Mouse (Mus musculus) neural tube, embryonic 12.5 days (tissue): Measurements from ENCODE around the gene Gna11. TPM values are rescaled to one million over a fixed set of nuclear protein-coding genes. Genes with fewer than 3 reads are reported as not detected.

Experiments
- ATAC-seq: fragments of 200-750 bp; cut with Nextera tagmentation; 2 replicates; pipeline ENCODE4 v1.8.0; 2017; ENCODE audit warnings: low read depth, mild to moderate bottlenecking, moderate TSS enrichment, moderate library complexity; ENCODE audit not compliant: low FRiP score
- H3K27ac ChIP-seq: fragments of 300-500 bp; sonication (generic); 2 replicates; pipeline ENCODE4 v1.5.1; 2016
- H3K27me3 ChIP-seq: fragments of 300-500 bp; sonication (generic); replicated peaks from 2 replicates; pipeline ENCODE4 v1.6.1; 2016; ENCODE audit warnings: mild to moderate bottlenecking
- H3K36me3 ChIP-seq: fragments of 300-500 bp; sonication (generic); 2 replicates; pipeline ENCODE4 v1.6.1; 2016; ENCODE audit warnings: mild to moderate bottlenecking
- H3K4me1 ChIP-seq: fragments of 300-500 bp; sonication (generic); 2 replicates; pipeline ENCODE4 v1.6.1; 2016
- H3K4me2 ChIP-seq: fragments of 300-500 bp; sonication (generic); replicated peaks from 2 replicates; pipeline ENCODE4 v1.6.1; 2016; ENCODE audit warnings: mild to moderate bottlenecking
- H3K4me3 ChIP-seq: fragments of 300-500 bp; sonication (generic); 2 replicates; pipeline ENCODE4 v1.5.1; 2016
- H3K9ac ChIP-seq: fragments of 300-500 bp; sonication (generic); 2 replicates; pipeline ENCODE4 v1.6.1; 2016; ENCODE audit warnings: mild to moderate bottlenecking
- H3K9me3 ChIP-seq: fragments of 300-500 bp; sonication (generic); 2 replicates; pipeline ENCODE4 v1.6.1; 2016; ENCODE audit warnings: mild to moderate bottlenecking
- WGBS: fragments of 180-500 bp; shearing (Covaris S2); methylation state at CpG from one replicate; pipeline ENCODE4 v1.1.7; 2016; 5-methylcytosine and 5-hydroxymethylcytosine counted together
- polyA plus RNA-seq: library from polyadenylated mRNA; unstranded; fragments of >200 nt; fragmentation: Nextera tagmentation; extraction: Ambion mirVana; gene quantifications from 2 replicates; pipeline ENCODE4 v1.2.1, GENCODE M21; 2016

The Gna11 gene
- polyA plus RNA-seq, 1 experiment from 2014 or later, result 77.6 TPM

GRCm38 (mm10) chr10:81507691-81508489, 37.1 kb downstream of the Gna11 start:
- Histone ChIP-seq H3K27ac (no peak overlapping the region), H3K4me2 (no peak overlapping the region), H3K4me3 (no peak overlapping the region), H3K9ac (no peak overlapping the region), H3K9me3 (no peaks in the 10 kb centered on the region), H3K27me3 (peaks cover 13% of the 10 kb centered on the region; the same call in 1 of the 2 replicates), H3K36me3 (no peaks in the 10 kb centered on the region), H3K4me1 (no peaks in the 10 kb centered on the region)
- WGBS, result 75% methylated on average over 13 of the region's 13 CpGs
- ATAC-seq, result no peak

GRCm38 (mm10) chr10:81507095-81507494, 37.9 kb downstream of the Gna11 start:
- no peak overlapping the region for H3K27ac ChIP-seq
- H3K9me3 ChIP-seq, result no peaks in the 10 kb centered on the region
- H3K36me3 ChIP-seq, result no peaks in the 10 kb centered on the region
- H3K9ac ChIP-seq, result no peak overlapping the region
- H3K27me3 ChIP-seq, result peaks cover 7% of the 10 kb centered on the region; the same call in 1 of the 2 replicates
- no peaks in the 10 kb centered on the region for H3K4me1 ChIP-seq
- ATAC-seq, result no peak
- H3K4me2 ChIP-seq, result no peak overlapping the region
- H3K4me3 ChIP-seq, result no peak overlapping the region
- WGBS, result 36% methylated on average over 6 of the region's 6 CpGs

DNA sequence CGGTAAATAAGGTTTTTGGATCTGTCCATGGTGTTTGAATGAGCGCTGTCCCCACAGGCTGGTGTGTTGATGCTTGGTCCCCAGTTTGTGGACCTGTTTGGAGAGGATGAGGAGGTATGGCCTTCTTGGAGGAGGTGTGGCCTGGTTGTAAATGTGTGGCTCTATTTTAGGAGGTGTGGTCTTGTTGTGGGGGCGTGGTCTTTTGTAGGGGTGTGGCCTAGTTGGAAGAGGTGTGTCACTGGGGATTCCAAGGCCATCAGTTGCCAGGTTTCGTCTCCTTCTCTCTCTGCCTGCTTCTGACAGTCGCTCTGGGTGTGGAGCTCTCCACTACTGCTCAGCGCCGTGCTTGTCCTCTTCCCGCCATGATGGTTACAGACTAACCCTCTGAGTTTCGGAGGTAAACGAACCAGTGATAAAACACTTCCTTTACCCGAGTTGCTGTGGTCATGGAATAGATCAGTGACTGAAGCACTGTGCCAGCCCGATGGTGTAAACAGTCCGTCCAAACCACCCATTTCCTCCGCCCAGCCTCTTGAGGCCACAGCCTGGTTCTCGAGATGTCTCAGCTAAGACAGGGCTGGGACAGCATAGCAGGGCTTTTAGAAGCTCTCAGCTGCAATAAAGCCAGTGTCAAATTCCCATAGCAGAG, 39.9 kb downstream of the Gna11 start:
- H3K4me3 ChIP-seq, result no peak overlapping the region
- 78% methylated on average over 13 of the region's 15 CpGs for WGBS

GRCm38 (mm10) chr10:81502658-81503057, 42.3 kb downstream of the Gna11 start:
- Histone ChIP-seq H3K27ac (no peak overlapping the region), H3K27me3 (no peaks in the 10 kb centered on the region; the same call in 1 of the 2 replicates), H3K4me3 (peak overlapping the region; percentile 29), H3K4me2 (peak overlapping the region; percentile 63), H3K9ac (peak overlapping the region; percentile 26; the same call in 1 of the 2 replicates), H3K36me3 (no peaks in the 10 kb centered on the region), H3K4me1 (no peaks in the 10 kb centered on the region), H3K9me3 (no peaks in the 10 kb centered on the region)
- peak; percentile 27; the same call in 1 of the 2 replicates for ATAC-seq
- 8% methylated on average over 36 of the region's 36 CpGs for WGBS

More for the DNA sequence above, 39.9 kb downstream of the Gna11 start:
- no peak for ATAC-seq
- Histone ChIP-seq H3K4me1 (no peaks in the 10 kb centered on the region), H3K27ac (no peak overlapping the region), H3K4me2 (no peak overlapping the region), H3K27me3 (no peaks in the 10 kb centered on the region; the same call in 1 of the 2 replicates), H3K36me3 (no peaks in the 10 kb centered on the region), H3K9me3 (no peaks in the 10 kb centered on the region), H3K9ac (no peak overlapping the region)

GRCm38 (mm10) chr10:81501863-81502262, 43.1 kb downstream of the Gna11 start:
- no peaks in the 10 kb centered on the region; the same call in 1 of the 2 replicates for H3K27me3 ChIP-seq
- no peak overlapping the region for H3K27ac ChIP-seq
- ATAC-seq, result no peak
- H3K36me3 ChIP-seq, result no peaks in the 10 kb centered on the region
- 93% methylated on average over 5 of the region's 5 CpGs for WGBS
- no peak overlapping the region for H3K4me2 ChIP-seq
- no peak overlapping the region for H3K4me3 ChIP-seq
- H3K4me1 ChIP-seq, result no peaks in the 10 kb centered on the region
- no peaks in the 10 kb centered on the region for H3K9me3 ChIP-seq
- no peak overlapping the region for H3K9ac ChIP-seq

DNA sequence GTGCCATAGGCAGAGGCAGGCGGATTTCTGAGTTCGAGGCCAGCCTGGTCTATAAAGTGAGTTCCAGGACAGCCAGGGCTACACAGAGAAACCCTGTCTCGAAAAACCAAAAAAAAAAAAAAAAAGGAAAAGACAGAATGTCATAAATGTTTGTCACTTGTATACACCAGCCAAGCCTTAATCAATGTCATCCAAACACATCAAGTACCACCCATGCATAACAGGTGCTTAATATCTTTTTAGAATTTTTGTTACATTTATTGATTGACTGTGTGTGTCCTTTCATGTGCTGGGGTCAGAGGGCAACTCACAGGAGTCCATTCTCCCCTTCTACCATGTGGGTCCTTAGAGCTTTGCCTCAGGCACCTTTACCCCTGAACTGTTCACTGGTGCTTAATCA, 45.0 kb downstream of the Gna11 start, which contains the start of gene S1pr4:
Gene S1pr4, minus strand, starts transcription at position 101 of the 400 bp plus-strand sequence.
- Histone ChIP-seq H3K4me1 (peaks cover 6% of the 10 kb centered on the region), H3K9ac (no peak within 1 kb of the TSS), H3K4me3 (no peak within 1 kb of the TSS), H3K9me3 (no peaks in the 10 kb centered on the region), H3K4me2 (0 out of 2 replicates have a peak within 1 kb of the TSS, but pooled peaks have one; percentile 5), H3K36me3 (no peaks in the 10 kb centered on the region), H3K27me3 (no peaks in the 10 kb centered on the region; the same call in 1 of the 2 replicates), H3K27ac (no peak within 1 kb of the TSS)
- 92% methylated on average over 3 of the region's 3 CpGs for WGBS
- ATAC-seq, result no peak

DNA sequence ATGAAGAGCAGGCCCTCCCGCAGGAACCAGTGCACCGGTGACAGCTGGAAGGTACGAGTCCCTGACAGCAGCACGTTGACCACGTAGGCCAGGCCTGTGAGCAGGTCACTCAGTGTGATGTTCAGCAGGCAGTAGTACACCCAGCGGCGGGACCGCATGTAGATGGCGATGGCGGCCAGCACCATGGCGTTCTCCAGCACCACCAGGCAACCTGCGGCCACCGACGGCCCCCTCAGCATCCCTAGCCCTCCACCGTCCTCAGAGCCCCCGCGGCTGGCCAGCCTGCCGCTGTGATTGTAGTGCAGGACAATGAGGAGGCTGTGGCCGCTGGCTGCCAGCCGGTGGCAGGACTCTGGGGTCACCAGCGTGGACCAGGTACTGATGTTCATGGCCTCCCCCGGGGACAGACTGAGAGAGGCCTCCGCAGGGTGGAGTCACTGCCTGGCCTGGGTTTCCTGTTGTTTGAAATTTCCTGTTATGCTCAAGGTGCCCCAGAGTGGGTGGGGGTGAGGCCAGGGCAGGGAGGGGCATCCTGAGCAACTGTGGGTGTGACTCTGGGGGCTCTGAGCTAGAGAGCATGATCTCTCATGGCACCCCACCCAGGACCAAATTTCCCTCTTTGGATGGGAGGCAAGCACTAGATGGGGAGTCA, 45.6 kb downstream of the Gna11 start:
- Histone ChIP-seq H3K27me3 (no peaks in the 10 kb centered on the region; the same call in 1 of the 2 replicates), H3K9ac (no peak overlapping the region), H3K4me2 (0 out of 2 replicates have a peak overlapping the region, but pooled peaks have one; percentile 5), H3K9me3 (no peaks in the 10 kb centered on the region), H3K36me3 (no peaks in the 10 kb centered on the region), H3K27ac (no peak overlapping the region), H3K4me3 (no peak overlapping the region), H3K4me1 (peaks cover 12% of the 10 kb centered on the region)
- ATAC-seq, result no peak
- WGBS, result 81% methylated on average over 23 of the region's 23 CpGs

- Histone ChIP-seq H3K4me1 (peaks cover 19% of the 10 kb centered on the region), H3K9ac (no peak overlapping the region), H3K27me3 (no peaks in the 10 kb centered on the region; the same call in 1 of the 2 replicates), H3K27ac (no peak overlapping the region), H3K36me3 (no peaks in the 10 kb centered on the region), H3K4me2 (no peak overlapping the region), H3K9me3 (no peaks in the 10 kb centered on the region), H3K4me3 (no peak overlapping the region)
- WGBS, result 87% methylated on average over 38 of the region's 38 CpGs
- ATAC-seq, result no peak
These were observed 46.4 kb downstream of the Gna11 start for GRCm38 (mm10) chr10:81498316-81499249.

GRCm38 (mm10) chr10:81497401-81498270, 47.4 kb downstream of the Gna11 start:
- H3K9me3 ChIP-seq, result no peaks in the 10 kb centered on the region
- no peak for ATAC-seq
- peaks cover 19% of the 10 kb centered on the region for H3K4me1 ChIP-seq
- 86% methylated on average over 17 of the region's 17 CpGs for WGBS
- no peak overlapping the region for H3K27ac ChIP-seq
- no peaks in the 10 kb centered on the region for H3K27me3 ChIP-seq
- no peak overlapping the region for H3K4me3 ChIP-seq
- H3K36me3 ChIP-seq, result peaks cover 9% of the 10 kb centered on the region
- peak overlapping the region; percentile 97 for H3K4me2 ChIP-seq
- no peak overlapping the region for H3K9ac ChIP-seq

GRCm38 (mm10) chr10:81496969-81497368, 48.0 kb downstream of the Gna11 start:
- Histone ChIP-seq H3K27ac (no peak overlapping the region), H3K4me3 (peak overlapping the region; percentile 72), H3K4me2 (peak overlapping the region; percentile 97), H3K27me3 (no peaks in the 10 kb centered on the region), H3K9ac (peak overlapping the region; percentile 30; the same call in 1 of the 2 replicates), H3K9me3 (no peaks in the 10 kb centered on the region), H3K4me1 (peaks cover 19% of the 10 kb centered on the region), H3K36me3 (peaks cover 16% of the 10 kb centered on the region)
- ATAC-seq, result 0 out of 2 replicates have a peak, but pooled peaks have one; percentile 0
- WGBS, result 35% methylated on average over 4 of the region's 4 CpGs
